Mouse (Mus musculus) cerebral cortex, adult 2 months (tissue): ENCODE measurements around the gene Oaz3.

Experiments
- WGBS: fragments of 180-500 bp; shearing (Covaris S2); methylation state at CpG from one replicate; pipeline ENCODE4 v1.1.7; 2018; 5-methylcytosine and 5-hydroxymethylcytosine counted together

The Oaz3 gene

GRCm38 (mm10) chr3:94457055-94457454 is 13.3 kb upstream of the Oaz3 start:
- WGBS: 59% methylated on average over 3 of the region's 3 CpGs

GRCm38 (mm10) chr3:94456529-94457000 is 12.8 kb upstream of the Oaz3 start:
- 1% methylated on average over 12 of the region's 12 CpGs for WGBS

- 94% methylated on average over 2 of the region's 2 CpGs for WGBS
These were observed 5.7 kb upstream of the Oaz3 start for GRCm38 (mm10) chr3:94449377-94449776.

- WGBS: under 1% methylated on average over 37 of the region's 39 CpGs
These were observed 641 bp downstream of the Oaz3 start, which contains the start of gene Mrpl9 for GRCm38 (mm10) chr3:94442951-94443596. Gene Mrpl9, plus strand, starts transcription at chr3:94443318.

GRCm38 (mm10) chr3:94441182-94441581 is 2.5 kb downstream of the Oaz3 start:
- WGBS: 43% methylated on average over 3 of the region's 3 CpGs

GRCm38 (mm10) chr3:94436420-94436819 is 7.3 kb downstream of the Oaz3 start:
- 92% methylated on average over 9 of the region's 9 CpGs for WGBS

GRCm38 (mm10) chr3:94434305-94434704 is 9.4 kb downstream of the Oaz3 start:
- WGBS: 92% methylated on average over 2 of the region's 2 CpGs

GRCm38 (mm10) chr3:94430980-94431379 is 12.7 kb downstream of the Oaz3 start:
- 81% methylated on average over 2 of the region's 2 CpGs for WGBS

GRCm38 (mm10) chr3:94413031-94413679 is 30.6 kb downstream of the Oaz3 start, which contains the start of gene Tdrkh:
Gene Tdrkh, plus strand, starts transcription at chr3:94413273.
- 4% methylated on average over 52 of the region's 52 CpGs for WGBS

- 2% methylated on average over 25 of the region's 25 CpGs for WGBS
These were observed 31.2 kb downstream of the Oaz3 start for GRCm38 (mm10) chr3:94412530-94412929.

- WGBS: 62% methylated on average over 4 of the region's 4 CpGs
These were observed 38.2 kb downstream of the Oaz3 start for GRCm38 (mm10) chr3:94405561-94405960.

- WGBS: 13% methylated on average over 7 of the region's 7 CpGs
These were observed 39.2 kb downstream of the Oaz3 start for GRCm38 (mm10) chr3:94404366-94405054.

GRCm38 (mm10) chr3:94402451-94402850 is 41.3 kb downstream of the Oaz3 start:
- 83% methylated on average over 8 of the region's 8 CpGs for WGBS

GRCm38 (mm10) chr3:94399663-94400310 is 43.9 kb downstream of the Oaz3 start:
- 52% methylated on average over 5 of the region's 5 CpGs for WGBS

GRCm38 (mm10) chr3:94398943-94399481 is 44.7 kb downstream of the Oaz3 start:
- 3% methylated on average over 20 of the region's 20 CpGs for WGBS

GRCm38 (mm10) chr3:94398217-94398616 is 45.5 kb downstream of the Oaz3 start, which contains the start of gene Lingo4:
Gene Lingo4, plus strand, starts transcription at chr3:94398517.
- WGBS: 72% methylated on average over 6 of the region's 6 CpGs

GRCm38 (mm10) chr3:94396851-94397250 is 46.9 kb downstream of the Oaz3 start:
- WGBS: 91% methylated on average over 4 of the region's 4 CpGs

GRCm38 (mm10) chr3:94396336-94396735 is 47.4 kb downstream of the Oaz3 start:
- 91% methylated on average over 1 of the region's 1 CpGs for WGBS

GRCm38 (mm10) chr3:94393049-94393448 is 50.7 kb downstream of the Oaz3 start:
- WGBS: 78% methylated on average over 4 of the region's 4 CpGs

GRCm38 (mm10) chr3:94392128-94392527 is 51.6 kb downstream of the Oaz3 start:
- WGBS: 86% methylated on average over 2 of the region's 2 CpGs

- WGBS: 73% methylated on average over 5 of the region's 5 CpGs
These were observed 52.7 kb downstream of the Oaz3 start for GRCm38 (mm10) chr3:94391001-94391400.

GRCm38 (mm10) chr3:94389420-94389819 is 54.3 kb downstream of the Oaz3 start:
- WGBS: 97% methylated on average over 16 of the region's 16 CpGs
